Mouse (Mus musculus): ENCODE results near the gene Lrrc32. TPM values are rescaled to one million over a fixed set of nuclear protein-coding genes. Genes with fewer than 3 reads are reported as not detected.

The Lrrc32 gene
- total RNA-seq, 2 experiments from 2014 or later = 27.4 to 28.7 TPM

DNA sequence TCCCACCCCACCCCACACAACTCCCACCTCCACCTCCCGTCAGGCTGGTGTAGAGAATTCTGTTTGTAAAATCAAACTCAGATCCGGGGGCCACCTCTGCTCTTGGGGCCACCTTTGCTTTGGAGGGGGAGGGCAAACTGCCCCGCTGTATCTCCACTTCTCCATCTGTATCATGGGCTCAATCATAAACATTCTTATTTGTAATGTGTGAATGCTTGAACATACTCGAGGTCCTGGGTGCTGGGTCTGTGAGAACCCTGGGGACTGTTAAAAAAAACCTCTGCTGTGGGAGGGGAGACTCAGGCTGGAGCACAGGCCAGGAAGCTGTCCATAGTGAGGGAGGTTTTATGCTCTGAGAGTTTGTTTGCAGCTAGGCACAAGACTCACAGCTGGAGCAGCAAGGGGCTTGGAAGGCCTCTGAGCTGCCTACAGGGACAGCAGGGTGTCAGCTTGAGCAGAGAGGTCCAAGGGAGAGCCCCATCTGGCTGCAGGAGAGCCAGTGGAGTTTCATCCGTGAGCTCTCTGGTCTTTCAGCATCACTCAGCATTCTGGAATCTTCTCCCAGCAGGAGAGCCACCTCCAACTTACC is 15.7 kb downstream of the Lrrc32 start:
- DNase-seq (ENCODE audit: low spot score in 2 of 2) = no peak

- no peak for DNase-seq (ENCODE audit: low spot score in 2 of 2)
Measured at GRCm38 (mm10) chr7:98505664-98506063, 16.6 kb downstream of the Lrrc32 start.

- DNase-seq (ENCODE audit: low spot score in 2 of 2) = no peak
Measured at GRCm38 (mm10) chr7:98510961-98511958, 22.2 kb downstream of the Lrrc32 start.

DNA sequence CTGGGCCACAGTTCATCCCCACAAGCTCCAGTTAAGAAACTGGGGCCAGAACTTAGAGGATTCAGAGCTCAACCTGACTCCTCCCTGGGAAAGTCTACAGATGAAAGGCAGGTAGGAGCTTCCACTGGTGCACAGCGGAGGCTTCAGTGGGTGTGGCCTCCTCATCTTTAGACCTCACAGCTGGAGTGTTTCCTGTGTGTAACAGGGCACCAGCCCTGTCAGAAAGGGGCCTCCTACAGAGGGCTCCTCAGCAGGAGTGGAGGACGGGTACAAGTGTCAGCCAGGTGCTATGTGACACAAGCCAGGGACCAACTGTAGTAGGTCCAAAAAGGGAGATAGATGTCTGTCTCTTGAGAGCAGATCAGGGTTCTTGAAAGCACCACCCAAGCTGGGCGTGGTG is 24.2 kb downstream of the Lrrc32 start:
- no peak for DNase-seq (ENCODE audit: low spot score in 2 of 2)

DNA sequence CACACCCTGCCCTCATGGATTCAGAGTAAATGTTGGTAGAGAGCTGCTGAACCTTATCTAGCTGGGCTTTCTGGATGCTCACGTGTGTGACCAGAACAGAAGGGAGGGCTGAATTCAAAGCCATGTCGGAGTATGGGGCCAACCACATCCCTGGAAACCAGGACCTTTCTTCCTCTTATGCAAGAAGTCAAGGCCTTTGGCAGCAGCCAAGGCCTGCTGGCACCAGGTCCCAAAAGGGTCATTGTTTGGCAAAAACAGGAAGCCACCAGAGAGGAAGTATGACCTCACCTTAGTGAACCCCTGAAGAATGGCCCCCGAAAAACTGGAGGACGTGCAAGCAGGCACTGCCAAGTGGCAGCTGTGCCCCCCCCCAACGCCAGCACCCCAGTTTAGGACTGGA is 33.5 kb downstream of the Lrrc32 start:
- no peak for DNase-seq (ENCODE audit: low spot score in 2 of 2)

DNA sequence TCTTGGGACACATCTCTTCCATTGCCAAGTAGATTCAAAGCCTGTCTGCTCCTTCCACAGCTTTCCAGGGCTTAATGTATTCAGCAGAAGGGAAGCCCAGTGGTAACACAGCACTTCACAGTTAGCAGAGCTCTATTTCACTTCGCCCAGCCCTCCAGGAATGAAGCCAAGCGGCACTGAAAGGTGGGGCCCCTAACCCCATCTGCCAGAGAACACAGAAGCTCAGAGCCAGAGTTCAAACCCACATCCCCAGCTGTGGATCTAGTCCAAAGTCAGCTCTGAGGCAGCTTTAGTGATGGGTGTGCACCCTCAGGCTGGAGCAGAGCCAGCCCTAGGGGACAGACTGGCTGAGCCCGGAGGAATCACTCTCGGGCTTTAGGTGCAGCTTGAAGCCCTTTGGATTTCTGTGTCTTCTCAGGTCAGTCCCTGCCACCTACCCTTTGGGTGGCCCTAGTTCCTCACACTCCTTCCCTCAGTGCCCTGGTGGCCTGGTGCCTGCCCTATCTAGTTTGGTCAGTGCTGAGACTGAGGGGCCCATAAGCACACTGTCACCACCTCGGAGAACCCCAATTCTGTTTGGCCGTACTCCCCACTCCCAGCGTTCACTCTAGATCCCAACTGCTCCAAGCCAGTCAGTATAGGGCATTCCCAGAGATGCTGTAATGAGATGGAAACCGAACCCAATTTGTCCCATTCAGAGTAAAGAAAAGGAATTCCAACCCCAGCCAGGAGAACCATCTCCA is 34.2 kb downstream of the Lrrc32 start:
- no peak for DNase-seq (ENCODE audit: low spot score in 2 of 2)

DNA sequence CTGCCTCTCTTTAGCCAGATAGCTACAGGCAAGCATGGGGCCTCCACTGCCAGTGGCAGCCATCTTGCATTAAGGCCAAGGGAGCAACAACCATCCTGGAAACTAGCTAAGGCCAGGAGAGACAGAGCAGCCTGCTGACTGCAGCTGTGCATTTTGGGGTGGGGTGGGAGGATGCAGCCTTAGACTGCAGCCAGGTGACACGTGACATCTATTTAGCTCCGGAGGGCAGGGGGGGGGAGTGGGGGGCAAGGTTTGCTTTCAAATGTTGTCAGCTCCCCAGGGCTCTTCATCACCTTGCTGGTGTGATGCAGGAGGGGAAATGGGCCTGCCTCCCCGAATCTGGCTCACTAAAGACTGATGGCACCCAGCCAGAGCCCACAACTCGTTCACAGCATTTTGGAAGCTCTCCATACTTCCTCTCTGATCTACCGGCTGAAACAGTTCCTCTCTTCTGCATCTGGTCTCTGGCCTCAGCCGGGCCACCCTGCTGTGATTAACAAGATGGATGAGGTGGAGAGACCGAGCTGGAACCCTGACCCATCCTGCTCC is 34.8 kb downstream of the Lrrc32 start:
- no peak for DNase-seq (ENCODE audit: low spot score in 2 of 2)

DNA sequence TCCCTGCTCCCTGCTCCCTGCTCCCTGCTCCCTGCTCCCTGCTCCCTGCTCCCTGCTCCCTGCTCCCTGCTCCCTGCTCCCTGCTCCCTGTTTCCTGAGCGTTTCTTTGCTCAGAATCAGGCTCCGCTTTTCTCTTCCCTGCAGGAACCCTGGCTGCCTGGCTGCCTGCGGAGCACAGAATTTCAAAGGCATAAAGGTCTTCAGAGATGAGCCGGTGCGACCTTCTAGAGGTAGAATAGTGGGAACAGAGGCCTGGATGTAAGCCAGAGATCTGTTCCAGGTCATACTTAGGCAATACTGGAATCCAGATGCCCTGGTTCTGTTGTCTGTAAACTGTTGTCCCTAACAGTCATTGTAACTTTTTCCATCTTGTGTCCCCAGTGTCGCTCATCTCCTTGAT is 35.3 kb downstream of the Lrrc32 start:
- DNase-seq (ENCODE audit: low spot score in 2 of 2) = no peak

DNA sequence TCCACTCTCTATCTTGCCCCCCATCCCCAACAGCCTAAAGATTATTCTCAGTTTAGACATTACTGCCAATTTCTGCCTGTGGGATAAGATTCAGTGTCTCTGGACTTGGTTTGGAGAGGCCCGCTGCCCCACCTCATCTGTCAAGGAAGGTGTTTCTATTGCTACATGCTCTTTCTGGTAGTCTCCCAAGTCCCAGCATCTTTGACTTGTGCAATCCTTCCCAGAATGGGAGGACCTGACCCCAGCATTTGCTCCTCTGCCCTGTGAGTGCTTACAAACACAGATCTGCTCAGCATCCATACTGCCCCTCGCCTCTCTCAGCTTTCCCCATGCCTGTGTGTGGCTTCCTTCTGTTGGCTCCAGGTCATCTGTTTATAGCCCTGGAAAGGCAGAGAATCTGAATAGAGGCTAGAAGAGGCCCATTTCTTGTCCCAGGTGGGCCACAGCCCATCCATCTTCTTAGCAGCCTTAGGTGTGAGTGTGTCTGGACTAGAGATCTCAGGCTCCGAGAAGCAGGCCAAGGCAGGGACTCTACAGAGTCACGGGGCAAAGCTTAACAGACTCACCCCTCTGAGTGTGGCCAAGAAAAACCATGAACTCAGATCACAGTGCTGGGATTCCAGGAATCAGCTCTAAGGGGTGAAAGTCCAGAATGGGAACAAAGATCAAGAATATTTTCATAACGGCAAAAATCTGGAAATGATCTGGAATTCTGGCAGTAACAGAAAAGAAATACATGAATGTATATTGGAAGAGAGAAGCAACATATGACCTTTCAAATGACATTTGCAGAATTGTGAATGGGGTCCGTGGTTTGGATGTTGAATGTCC is 36.0 kb downstream of the Lrrc32 start:
- DNase-seq (ENCODE audit: low spot score in 2 of 2) = no peak

DNA sequence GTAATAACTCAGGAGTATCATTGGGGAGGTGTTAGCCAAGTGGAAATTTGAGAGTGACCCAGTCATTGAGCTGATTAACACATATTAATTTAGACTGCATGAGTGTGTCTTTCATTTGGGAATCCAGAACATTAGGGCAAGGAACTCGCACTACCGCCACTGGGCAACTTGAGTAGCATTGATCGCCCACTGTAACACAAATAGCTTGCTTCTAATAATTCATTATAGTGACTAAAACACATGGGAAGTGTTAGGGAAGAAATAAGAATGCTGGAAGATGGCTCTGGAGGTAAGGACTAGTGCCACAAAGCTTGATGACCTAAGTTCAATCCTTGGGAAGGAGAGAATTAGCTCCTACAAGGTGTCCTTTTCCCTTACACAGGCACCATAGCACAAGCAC is 38.0 kb downstream of the Lrrc32 start:
- DNase-seq (ENCODE audit: low spot score in 2 of 2) = no peak

- DNase-seq (ENCODE audit: low spot score in 2 of 2) = no peak
Measured at GRCm38 (mm10) chr7:98531612-98532011, 42.5 kb downstream of the Lrrc32 start.

DNA sequence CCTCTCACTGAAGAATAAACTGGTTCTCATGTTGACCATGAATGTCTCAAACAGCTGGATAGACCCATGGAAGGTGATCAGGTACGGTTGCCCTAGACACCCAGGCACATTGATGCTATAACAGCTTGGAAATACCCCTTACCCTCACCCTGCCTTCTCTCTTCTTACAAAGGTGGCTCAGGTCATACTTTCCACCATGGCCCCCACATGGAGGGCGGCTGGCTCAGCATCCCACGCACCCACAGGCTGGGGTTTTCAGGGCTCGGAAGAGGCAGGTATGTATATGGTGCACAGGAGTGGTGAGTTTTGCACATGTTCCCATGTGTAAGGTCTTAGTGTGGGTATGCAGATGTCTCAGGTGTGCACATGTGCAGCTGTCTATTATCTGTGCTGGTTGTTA is 43.9 kb downstream of the Lrrc32 start:
- DNase-seq (ENCODE audit: low spot score in 2 of 2) = no peak

GRCm38 (mm10) chr7:98534432-98534855 is 45.4 kb downstream of the Lrrc32 start:
- no peak for DNase-seq (ENCODE audit: low spot score in 2 of 2)

GRCm38 (mm10) chr7:98535191-98535590 is 46.1 kb downstream of the Lrrc32 start:
- DNase-seq (ENCODE audit: low spot score in 2 of 2) = no peak

DNA sequence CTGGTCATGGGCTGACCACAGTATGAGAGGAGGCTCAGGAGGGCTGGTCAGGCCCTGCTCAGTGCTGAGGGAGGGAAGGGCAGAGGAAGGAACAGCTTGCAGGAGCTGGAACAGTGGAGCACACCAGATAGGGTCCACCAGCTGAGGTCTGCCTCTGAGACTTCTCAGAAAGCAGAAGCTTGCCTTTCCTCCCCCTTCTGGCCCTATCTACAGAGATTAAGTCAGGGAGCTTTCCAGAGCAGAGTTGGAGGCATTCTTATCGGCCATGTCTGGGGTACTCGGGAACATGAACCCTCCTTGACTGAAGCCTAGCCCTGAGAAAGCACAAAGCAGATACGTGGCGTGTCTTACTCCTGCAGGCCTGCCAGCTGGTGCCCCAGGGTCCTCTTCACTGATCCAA is 46.8 kb downstream of the Lrrc32 start:
- no peak for DNase-seq (ENCODE audit: low spot score in 2 of 2)

DNA sequence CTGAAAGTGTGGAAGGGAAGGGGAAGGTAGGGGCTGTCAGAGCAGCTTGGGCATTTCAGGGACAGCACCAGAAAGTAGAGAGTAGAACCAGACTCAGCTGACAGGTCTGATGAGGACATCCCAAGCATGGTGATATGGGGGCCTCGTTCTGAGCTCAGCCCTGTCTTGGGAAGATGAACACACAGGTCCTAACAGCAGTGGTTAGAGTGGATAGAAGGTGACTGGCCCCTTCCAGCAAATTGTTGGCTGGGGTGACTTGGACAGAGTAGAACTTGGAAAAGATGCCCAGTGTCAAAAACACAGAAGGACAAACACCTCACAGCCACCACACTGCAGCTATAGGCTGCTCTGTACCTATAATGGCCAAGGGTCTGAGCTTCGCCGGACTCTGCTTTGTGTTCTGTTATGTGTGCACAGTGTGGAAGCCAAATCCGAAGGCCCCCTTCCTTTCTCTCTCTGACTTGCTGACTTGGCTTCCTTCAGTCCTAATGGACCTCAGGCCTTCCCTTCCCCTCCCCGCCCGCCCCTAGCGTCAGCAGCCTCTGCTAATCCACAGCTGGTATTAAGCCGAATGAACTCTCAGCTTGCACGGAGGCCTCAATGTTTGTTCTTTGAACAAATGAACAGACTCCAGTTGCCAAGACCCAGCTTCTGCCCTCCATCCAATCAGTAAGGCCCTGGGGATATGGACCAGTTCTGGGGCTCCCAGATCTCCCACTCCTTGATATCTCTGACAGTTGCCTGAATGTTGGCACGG is 48.3 kb downstream of the Lrrc32 start:
- no peak for DNase-seq (ENCODE audit: low spot score in 2 of 2)

DNA sequence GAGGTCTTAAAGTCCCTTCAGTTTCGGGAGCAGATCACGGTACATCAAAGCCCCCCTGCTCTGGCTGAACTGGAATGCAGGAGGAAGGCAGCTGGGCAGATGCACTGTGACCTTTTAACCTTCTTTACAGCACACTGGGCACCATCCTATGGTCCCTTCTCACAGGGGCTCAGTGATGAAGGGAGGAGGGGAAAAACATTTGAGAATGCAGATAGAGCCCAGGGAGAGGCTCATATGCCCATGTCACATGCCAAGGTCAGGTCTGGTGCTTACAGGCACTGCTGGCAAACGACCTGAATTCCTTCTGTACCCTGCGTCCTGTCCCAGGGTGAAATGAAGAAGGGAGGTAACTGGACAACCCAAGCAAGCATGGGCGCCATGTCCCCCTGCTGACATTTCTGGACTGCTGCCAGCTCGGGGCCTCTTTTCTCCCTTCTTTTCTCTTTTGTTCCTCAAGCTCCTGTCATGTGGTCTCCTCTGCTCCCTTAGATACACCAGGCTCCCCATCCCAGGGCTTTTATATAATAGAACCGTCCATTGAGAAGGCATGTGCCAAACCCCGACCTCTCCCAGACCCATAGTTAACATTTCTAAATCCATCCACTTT is 49.0 kb downstream of the Lrrc32 start:
- no peak for DNase-seq (ENCODE audit: low spot score in 2 of 2)

DNA sequence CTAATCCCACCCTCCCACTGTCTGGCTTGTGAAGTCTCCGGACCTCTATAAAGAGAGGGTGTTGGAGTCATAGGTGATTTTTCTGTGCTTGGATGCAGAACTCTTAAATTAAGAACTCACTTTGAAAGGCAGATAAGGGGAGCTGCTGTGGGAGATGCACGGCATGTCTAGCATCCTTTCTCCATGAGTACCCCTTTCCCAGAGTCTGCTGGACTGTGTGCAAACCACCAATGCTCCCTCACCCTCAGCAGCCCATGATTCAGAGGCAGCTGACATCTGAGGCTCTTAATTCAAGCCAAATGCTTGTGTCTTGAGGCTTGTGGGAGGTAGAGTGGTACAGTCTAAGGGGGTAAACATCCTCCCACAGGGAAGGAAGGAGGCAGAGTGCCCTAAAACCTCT is 51.8 kb downstream of the Lrrc32 start:
- DNase-seq (ENCODE audit: low spot score in 2 of 2) = no peak

- DNase-seq (ENCODE audit: low spot score in 2 of 2) = no peak
Measured at GRCm38 (mm10) chr7:98541564-98541963, 52.5 kb downstream of the Lrrc32 start.
